Mouse (Mus musculus) lung, postnatal 14 days (tissue): ENCODE measurements around the gene Tsga10.

Experiments
- DNase-seq: peaks from one replicate; pipeline ENCODE4 v3.0.0; 2021

Gene Tsga10

GRCm38 (mm10) chr1:37866286-37866685 lies at the start of gene Tsga10:
Tsga10 (minus strand) TSS chr1:37866429.
- DNase-seq, result no peak

- DNase-seq, result no peak
These were observed 46.5 kb upstream of the Tsga10 start for GRCm38 (mm10) chr1:37912751-37913150.

- DNase-seq, result peak; percentile 34
These were observed 36.9 kb upstream of the Tsga10 start for GRCm38 (mm10) chr1:37903178-37903577.

DNA sequence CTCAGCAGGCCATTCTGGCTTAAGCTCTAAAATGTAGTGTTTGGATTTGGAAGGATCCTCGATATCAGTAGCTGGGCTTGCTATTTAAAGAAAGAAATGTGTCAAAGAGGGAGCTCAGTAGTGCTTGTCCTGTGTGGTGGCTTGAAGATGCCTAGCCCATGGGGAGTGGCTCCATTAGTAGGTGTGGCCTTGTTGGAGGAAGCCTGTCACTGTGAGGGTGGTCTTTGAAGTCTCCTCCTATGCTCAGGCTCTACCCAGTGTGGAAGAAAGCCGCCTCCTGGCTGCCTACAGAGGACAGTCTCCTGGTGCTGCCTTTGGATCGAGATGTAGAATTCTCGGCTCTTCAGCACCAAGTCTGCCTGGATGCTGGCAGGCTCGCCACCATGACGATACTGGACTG lies 34.1 kb upstream of the Tsga10 start:
- DNase-seq, result no peak

DNA sequence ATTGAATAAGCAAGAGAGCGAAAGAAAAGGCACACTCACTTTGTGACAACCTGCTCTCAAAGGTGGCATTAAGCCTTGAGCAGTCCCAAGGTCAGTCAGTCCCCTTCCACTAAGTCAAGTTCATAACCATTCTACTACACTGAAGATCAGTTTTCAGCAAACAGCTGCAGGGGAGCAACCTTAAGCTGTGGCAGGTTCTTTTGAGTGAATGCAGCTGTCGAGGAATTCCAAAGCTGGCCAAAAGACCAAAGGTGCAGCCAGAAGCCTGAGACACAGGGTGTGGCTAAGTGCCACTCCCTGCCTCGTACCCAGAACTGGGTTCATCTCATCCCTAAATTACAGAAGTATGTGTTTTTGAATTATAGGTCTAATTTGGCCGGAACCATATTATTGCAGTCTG lies 33.6 kb upstream of the Tsga10 start:
- no peak for DNase-seq

DNA sequence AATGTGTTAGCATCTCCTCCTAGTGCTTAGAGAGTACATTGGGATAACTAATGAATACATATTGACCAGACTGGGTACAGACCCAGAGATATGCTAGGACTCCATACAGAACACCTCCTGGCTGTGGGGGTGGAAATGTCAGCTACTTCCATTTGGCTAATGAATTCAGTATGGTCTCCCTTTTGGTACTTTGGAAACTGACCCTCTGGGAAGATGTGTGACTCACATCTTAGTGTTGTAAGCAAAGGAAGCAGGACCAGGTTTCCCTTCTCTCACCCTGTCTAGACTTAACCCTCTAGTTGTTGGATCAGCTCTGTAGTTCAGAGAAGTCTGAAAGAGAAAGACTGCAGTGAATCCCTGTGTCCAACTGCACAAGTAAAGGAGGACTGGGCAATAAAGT lies 28.4 kb upstream of the Tsga10 start:
- no peak for DNase-seq

DNA sequence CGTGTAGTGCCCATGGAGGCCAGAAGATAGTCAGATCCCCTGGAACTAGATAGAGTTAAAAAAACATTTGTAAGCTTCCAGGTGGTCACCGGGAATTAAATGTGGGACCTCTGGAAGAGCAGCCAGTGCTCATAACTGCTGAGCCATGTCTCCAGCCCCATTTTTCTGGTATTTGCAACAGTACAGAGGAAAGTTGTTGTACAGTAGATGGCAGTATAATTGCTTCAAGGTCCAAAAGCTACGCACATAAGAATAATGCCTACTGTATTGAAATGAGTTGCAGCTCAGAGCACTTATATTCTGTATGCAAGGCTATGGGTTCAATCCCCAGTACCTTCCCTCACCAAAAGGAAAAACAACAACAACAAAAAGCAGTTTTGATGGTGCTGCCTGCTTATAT lies 25.2 kb upstream of the Tsga10 start:
- DNase-seq, result no peak

- peak; percentile 90 for DNase-seq
These were observed 23.9 kb upstream of the Tsga10 start, which contains the start of the genes Mitd1 and Mrpl30 for GRCm38 (mm10) chr1:37890025-37890652. Mitd1 (minus strand) TSS chr1:37890411. Mrpl30 (plus strand) TSS chr1:37890477.

DNA sequence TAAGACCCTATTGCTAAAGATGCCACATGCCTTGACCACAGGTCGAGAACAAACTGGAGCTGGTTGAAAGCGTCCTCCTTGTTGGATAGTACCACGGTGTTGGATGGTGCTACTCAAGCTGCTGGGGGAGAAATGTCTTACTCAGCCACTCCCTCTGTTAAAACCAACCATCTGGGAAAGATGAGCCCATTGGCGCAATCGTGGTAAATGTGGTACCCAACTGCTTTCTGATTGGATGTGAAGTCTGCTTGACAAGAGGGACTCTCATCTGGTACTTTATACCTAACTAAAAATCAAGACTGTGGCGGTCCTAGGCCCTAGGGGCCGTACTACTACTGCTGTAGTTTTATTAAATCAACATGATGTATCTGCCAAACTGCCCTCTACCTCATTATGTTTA lies 23.0 kb upstream of the Tsga10 start:
- DNase-seq, result no peak

DNA sequence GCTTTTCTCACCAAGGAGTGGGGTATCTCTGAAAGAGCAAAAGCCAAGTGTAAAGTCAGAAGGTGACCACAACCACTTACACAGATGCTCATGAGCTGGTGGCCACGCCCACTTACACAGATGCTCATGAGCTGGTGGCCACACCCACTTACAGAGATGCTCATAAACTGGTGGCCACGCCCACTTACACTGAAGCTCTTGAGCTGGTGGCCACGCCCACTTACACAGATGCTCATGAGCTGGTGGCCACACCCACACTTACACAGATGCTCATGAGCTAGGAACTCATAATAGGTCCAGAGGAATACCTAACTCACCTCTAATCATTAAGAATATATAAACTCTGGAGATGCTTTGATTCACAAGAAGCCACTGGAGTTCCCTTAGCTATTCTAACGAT lies 18.2 kb upstream of the Tsga10 start:
- DNase-seq, result no peak

- DNase-seq, result no peak
These were observed 17.2 kb upstream of the Tsga10 start for GRCm38 (mm10) chr1:37883411-37883810.

- DNase-seq, result no peak
These were observed 11.7 kb upstream of the Tsga10 start for GRCm38 (mm10) chr1:37877736-37878460.

GRCm38 (mm10) chr1:37873157-37873556 lies 6.9 kb upstream of the Tsga10 start:
- no peak for DNase-seq

DNA sequence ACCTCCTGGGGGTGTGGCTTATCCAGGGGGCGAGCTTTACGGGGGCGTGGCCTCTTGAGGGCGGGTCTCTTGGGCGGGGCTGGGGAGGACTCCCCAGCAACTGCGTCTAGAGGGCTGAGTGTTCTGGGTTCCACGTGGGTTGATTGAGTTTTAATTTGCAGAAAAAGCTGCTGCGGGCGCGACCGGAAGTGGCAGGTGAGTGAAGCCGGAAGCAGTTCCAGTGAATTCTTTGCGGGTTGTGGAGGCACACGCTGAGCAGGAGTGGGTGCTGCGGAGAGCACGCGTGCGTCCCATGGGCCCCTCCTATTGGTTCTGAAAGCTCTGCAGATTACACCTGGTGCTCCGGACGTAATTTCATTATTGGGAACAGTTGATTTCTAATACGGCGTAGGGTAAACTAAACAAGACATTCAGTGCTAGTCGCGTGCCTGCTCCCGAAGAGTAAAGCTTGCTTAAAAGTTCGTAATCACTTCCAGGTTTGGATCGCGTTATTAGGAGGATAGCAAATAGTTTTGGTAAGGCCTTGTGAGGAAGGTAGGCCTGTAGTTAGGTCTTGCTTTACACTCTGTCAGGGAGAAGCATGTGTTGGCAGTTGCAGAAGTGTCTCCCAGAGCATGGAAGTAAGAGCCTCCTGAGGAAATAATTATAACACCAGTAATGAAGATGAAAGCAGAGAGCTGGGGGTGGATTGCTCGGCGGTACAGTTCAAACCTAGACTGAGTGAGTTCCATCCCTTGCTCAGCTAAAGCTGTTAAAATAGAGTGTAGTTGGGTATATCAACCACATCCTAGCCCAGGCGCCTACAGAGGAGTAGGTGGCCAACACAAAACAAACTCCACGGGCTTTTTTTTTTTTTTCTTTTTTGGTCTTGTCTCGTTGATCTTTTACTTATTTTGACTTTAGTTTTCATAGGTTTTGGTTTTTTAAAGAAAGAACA lies 6.2 kb upstream of the Tsga10 start:
- DNase-seq, result peak; percentile 79

GRCm38 (mm10) chr1:37871704-37872103 lies 5.5 kb upstream of the Tsga10 start, which contains the start of gene Lipt1:
Lipt1 (plus strand) TSS chr1:37871738.
- DNase-seq, result peak; percentile 42

GRCm38 (mm10) chr1:37869362-37869761 lies 3.1 kb upstream of the Tsga10 start:
- no peak for DNase-seq

DNA sequence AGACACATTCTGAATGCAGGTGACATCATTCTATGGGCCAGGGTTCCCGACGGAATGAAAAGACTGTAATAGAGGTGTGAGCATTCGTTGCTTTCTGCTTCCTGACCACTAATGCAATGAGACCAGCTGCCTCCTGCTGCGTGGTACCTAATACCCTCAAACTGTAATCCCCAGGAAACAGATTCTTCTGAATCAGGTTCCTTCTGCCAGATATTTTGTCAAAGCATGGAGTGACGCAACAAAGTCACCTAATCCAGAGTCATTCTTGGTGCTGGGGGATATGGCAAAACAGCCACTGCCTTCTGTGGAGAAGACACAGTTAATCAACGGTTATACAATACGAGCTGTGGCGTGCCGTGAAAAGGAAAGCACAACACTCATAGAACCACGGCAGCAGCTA lies 2.4 kb upstream of the Tsga10 start:
- no peak for DNase-seq

DNA sequence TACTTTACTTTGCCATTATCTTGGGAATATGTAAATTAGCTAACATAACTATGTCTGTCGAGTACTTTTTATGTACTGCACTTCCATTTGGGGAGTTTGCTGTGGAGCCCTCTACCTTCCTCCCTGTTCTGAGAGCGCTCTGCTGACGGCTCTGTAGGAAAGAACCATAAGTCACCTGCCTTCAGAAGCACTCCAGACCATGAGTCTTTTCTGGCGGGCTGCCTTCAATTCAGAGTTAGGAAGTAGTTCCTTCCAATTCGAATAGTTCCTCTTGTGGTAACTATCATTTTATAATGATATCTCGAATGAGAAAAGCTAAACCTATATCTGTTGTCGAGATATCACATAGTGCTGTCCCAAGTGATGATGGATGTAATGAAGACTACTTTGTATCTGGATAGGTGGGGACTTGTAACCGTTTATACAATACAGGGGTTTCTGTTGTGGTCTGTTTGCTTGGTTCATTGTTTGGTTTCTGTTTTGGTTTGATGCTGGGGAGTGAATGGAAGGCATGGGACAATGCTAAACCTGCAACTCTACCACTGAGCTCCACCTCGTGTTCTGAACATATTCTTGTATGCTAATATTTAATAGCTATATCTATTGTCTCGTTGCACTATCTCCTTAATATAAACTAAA lies 1.6 kb upstream of the Tsga10 start:
- DNase-seq, result no peak

DNA sequence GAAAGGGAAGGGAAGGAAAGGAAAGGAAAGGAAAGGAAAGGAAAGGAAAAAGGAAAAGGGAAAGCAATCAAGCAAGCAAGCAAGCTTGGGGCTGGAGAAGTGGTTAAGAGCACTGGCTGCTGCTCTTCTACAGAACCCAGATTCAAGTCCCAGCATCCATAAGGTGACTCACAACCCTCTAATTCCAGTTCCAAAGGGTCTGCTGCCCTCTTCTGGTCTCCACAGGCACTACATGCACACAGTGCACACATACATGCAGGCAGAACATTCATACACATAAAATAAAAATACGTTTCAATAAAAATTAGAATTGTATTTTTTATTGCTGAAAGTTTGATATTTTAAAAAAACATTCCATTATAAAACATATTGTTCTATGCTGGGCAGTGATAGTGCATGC lies 827 bp upstream of the Tsga10 start:
- DNase-seq, result peak; percentile 50

DNA sequence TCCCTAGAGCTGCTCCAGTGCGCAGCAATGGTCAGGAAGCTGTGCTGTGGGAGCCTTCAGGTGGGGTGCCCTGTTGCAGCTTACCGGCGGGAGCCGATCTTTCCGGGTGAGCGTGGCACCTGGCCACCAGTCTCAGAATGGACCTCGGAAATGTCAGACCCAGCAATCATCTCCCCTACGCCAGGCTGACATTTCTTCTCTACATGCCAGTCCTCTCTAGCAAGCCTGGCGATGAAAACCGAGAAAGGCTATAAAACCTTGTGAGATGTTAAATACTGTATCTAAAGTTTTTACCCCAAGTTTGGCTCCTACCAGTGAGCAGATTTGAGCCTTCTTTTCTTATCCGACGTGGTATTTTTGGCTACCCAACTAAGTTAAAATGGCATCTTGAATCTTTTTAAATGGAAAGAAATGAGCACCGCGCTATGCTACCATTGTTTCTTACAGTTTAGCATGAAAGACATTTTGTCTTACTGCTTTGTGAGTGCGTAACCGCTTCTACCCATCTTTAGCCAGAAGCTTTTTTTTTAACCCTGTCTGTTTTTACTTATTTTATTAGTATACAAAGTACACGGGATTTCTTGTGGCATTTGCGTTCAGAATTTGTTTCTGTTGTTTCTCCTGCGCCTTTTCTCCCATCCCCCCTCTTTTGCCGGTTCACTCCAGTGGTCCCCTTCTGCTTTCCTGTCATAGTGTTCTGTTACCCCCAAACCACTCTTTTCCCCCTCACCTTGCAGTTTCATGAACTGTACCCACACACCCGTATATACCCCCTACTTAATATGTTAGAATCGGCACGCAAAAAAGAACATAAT lies 621 bp downstream of the Tsga10 start:
- DNase-seq, result no peak

GRCm38 (mm10) chr1:37864511-37865400 lies 1.5 kb downstream of the Tsga10 start:
- peak; percentile 100 for DNase-seq
